Mouse (Mus musculus) testis, postnatal 14 days (tissue): Measurements from ENCODE around the gene Cpm.

Experiments used
- DNase-seq: peaks from one replicate; pipeline ENCODE4 v3.0.0; 2021; ENCODE audit warnings: low spot score

The Cpm gene

GRCm38 (mm10) chr10:117675096-117676035, 46.1 kb downstream of the Cpm start:
- peak; percentile 66 for DNase-seq

GRCm38 (mm10) chr10:117676036-117676643, 46.8 kb downstream of the Cpm start:
- no peak for DNase-seq

GRCm38 (mm10) chr10:117676644-117677313, 47.5 kb downstream of the Cpm start:
- no peak for DNase-seq

- no peak for DNase-seq
Observed at GRCm38 (mm10) chr10:117677494-117678236, 48.4 kb downstream of the Cpm start.

- no peak for DNase-seq
Observed at GRCm38 (mm10) chr10:117678357-117678756, 49.1 kb downstream of the Cpm start.

- DNase-seq, result no peak
Observed at GRCm38 (mm10) chr10:117679029-117679686, 49.9 kb downstream of the Cpm start.

- DNase-seq, result no peak
Observed at GRCm38 (mm10) chr10:117679963-117680473, 50.7 kb downstream of the Cpm start.

- no peak for DNase-seq
Observed at GRCm38 (mm10) chr10:117680868-117681513, 51.7 kb downstream of the Cpm start.

- DNase-seq, result no peak
Observed at GRCm38 (mm10) chr10:117681543-117681942, 52.2 kb downstream of the Cpm start.

GRCm38 (mm10) chr10:117681999-117682857, 52.9 kb downstream of the Cpm start:
- DNase-seq, result no peak

- DNase-seq, result no peak
Observed at GRCm38 (mm10) chr10:117682858-117683733, 53.8 kb downstream of the Cpm start.

GRCm38 (mm10) chr10:117683734-117684037, 54.4 kb downstream of the Cpm start:
- DNase-seq, result no peak

GRCm38 (mm10) chr10:117684298-117685170, 55.2 kb downstream of the Cpm start:
- DNase-seq, result no peak

- no peak for DNase-seq
Observed at GRCm38 (mm10) chr10:117685171-117685848, 56.0 kb downstream of the Cpm start.

GRCm38 (mm10) chr10:117685849-117686591, 56.7 kb downstream of the Cpm start:
- DNase-seq, result no peak

- no peak for DNase-seq
Observed at GRCm38 (mm10) chr10:117687018-117687417, 57.7 kb downstream of the Cpm start.

- DNase-seq, result no peak
Observed at GRCm38 (mm10) chr10:117687577-117687976, 58.3 kb downstream of the Cpm start.
